Mouse (Mus musculus) skeletal muscle tissue, adult 2 months (tissue): ENCODE measurements around the gene Mthfd1.

Experiments used
- DNase-seq: peaks from one replicate; pipeline ENCODE4 v3.0.0-alpha.2; 2012; ENCODE audit warnings: low read depth, low spot score

Gene Mthfd1

DNA sequence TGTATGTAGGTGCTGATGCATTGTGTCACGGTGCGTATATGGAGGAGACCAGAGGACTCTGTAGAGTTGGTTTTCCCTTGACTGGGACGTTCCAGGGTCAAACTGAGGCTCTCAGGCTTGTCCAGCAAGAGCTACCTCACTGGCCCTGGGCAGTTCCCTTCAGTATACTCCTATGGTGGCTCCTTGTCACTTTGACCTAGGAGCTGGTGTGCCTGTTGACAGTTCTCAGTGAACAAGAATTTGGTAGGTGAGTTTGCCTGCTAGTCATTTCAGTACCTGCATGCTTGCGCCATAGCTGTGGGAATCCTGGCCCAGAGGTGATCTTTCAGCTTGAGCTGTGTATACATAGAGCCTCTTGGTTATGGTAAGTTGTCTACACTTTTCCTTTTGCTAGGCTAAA, 7.8 kb downstream of the Mthfd1 start:
- DNase-seq, result no peak

GRCm38 (mm10) chr12:76263876-76264275, 8.8 kb downstream of the Mthfd1 start:
- DNase-seq, result no peak

- peak; percentile 27 for DNase-seq
Measured at GRCm38 (mm10) chr12:76264325-76264965, 9.3 kb downstream of the Mthfd1 start.

- no peak for DNase-seq
Measured at GRCm38 (mm10) chr12:76265001-76265400, 9.9 kb downstream of the Mthfd1 start.

DNA sequence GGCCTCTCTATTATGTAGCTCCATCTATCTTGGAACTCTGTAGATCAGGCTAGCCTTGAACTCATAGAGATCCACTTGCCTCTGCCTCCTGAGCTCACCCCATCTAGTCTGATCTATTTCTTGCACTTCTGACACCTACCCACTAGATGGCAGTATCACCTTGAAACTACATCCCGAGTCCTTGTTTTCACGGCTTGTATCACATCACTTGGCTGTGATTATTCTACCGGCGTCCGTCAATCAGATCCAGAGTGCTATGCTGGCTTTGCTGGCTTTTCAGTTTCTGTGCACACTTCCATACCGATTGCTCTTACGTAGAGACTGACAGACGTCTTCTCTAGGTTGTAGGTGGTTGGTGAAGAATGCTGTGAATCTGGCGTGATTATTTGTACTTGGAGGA, 11.8 kb downstream of the Mthfd1 start:
- peak; percentile 30 for DNase-seq

DNA sequence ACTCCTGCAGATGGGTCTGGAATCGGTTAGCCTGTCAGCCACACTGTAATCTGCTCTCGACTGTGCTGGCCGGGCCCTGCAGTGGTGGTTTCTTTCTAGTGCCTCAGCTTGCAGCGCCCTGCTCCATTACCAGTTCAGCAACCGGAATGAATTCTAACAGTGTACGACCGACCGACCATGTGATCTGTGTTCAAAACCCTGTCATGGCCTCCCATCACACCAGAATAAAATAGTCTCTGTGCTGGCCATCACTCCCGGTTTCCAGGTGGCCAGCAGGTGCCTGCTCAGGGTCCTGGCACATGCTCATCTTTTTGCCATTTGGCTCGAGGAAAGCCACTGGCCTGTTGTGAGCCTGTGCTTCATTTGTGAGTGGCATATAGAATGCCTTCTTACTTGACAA, 13.6 kb downstream of the Mthfd1 start:
- DNase-seq, result no peak

DNA sequence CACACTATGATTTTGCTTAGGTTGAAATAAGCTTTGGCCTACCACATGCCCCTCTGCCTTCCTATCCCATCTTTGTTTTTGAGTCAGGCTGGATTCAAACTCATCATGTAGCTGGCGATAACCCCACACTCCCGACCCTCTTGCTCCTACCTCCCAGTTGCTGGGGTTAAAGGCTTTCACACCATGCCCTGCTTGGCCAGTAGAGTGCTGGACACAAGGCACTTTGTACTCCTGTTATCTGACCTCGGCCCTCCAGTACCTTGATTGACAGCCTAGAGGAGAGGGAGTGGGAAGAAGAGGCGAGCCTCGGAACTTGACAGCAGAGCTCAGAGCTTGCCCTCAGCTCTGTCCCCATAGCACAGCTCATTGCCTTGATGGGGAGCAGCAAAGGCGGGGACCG, 14.1 kb downstream of the Mthfd1 start:
- no peak for DNase-seq

DNA sequence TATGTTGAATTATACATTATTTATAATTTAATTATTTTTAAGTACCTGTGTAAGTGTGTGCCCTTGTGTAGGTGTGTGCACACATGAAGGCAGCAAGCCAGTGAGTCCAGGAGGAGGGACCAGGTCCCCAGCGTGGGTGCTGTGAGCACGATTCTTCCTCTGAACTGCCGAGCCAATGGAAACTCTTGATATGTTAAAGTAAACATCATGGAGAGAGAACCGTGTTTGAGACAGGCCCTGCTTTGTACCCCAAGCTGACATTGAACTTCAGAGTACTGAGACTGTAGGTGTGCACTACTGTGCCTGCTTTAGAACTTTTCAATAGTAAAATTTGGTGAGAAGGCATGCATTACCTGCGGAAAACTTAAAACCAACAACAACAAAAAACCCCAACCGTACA, 16.4 kb downstream of the Mthfd1 start:
- DNase-seq, result no peak

DNA sequence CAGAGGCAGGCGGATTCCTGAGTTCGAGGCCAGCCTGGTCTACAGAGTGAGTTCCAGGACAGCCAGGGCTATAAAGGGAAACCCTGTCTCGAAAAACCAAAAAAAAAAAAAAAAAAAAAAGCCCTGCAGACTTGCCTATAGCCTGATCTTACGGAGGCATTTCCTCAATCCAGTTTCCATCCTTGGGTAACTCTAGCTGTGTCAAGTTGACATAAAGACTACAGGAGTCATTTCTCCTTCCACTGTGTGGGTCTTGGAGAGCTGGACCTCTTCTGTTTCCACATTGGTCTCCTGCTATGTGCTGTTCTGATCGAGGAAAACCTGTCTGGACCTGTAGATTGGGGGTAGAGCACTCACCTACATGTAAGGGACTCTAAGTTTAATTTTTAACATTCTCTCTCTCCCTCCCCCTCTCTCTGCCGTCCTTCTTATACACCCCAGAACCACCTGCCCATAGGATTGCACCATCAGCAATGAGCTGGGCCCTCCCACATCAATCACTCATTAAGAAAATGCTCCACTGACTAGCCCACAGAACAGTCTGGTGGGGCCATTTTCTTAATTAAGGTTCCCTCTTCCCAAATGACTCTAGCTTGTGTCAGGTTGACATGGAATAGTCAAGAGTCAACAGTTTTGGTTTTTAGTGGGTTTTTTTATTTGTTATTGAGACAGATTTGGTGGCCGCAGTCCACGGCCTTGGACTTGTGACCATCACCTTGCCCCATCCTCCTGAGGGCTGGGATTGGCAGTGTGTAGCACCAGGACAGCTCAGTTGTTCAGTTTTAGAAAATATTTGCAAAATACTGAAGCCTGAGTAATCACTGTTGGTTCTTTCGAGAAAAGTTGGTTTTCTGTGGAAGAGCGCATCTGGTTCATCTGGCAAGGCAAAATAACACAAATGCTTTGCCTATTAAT, 17.8 kb downstream of the Mthfd1 start:
- no peak for DNase-seq

DNA sequence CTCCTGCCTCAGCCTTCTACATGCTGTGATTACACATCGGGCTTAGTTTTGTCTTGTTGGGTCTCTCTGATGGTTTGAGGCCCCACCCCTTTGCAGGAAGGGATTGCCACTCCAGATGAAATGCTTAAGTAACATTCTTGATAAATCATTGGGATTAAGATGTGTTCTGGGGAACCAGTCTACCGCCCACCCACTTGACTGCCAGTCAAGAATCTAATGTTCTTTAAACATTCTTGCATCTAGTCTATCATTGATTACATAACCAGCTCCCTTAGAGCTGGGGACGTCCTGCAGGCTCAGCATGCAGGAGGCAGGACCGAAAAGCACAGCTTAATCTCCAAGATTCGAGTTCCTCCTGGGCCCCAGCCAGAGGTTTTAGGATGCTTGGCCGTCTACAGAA, 23.1 kb downstream of the Mthfd1 start:
- no peak for DNase-seq

- no peak for DNase-seq
Measured at GRCm38 (mm10) chr12:76280556-76280955, 25.5 kb downstream of the Mthfd1 start.

- no peak for DNase-seq
Measured at GRCm38 (mm10) chr12:76281111-76281660, 26.1 kb downstream of the Mthfd1 start.

- DNase-seq, result no peak
Measured at GRCm38 (mm10) chr12:76282132-76282531, 27.0 kb downstream of the Mthfd1 start.

DNA sequence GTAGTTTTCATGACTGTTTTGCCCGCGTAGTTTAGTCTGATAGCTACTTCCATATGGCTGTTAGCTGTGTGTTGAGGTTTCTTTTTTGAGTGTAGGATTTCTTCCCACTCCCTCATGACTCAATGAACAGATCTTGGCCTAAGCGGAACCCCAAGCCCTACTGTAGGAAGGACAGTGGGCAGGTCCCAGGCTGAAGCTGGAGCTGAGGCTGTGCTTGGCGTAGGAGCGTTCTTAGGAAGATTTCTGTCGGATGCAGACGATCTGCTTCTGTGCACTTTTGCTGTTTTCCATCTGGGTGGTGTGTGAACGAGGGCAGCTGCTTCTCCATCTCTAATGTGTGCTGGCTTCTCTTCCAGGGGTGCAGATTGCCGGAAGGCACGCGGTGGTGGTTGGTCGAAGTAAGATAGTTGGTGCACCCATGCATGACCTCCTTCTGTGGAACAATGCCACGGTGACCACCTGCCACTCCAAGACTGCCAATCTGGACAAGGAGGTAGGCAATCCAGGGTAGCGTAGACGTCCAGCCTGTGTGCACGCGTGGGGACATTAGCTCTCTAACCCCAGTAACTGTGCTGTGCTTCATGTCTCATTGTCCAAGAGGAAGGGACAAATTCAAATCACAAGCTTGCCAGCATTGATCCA, 27.6 kb downstream of the Mthfd1 start:
- DNase-seq, result no peak

DNA sequence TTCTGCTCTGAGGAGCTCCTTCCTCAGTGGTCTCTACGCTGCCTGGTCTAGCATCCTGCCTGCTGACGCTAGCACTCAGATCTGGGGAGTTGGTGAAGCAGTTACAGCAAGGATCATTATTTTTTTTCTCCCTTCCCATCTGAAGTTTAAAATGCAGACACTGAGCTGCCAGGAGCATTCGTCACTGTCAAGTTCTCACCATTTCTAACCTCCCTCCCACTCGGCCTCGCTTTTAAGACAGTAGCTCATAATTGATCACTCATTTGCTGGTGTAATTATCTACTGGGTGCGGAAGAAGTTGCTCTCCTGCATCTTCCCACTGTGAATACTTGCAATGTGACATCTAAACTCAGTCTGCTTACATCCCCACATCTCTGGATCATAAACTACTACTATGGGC, 30.3 kb downstream of the Mthfd1 start:
- no peak for DNase-seq

GRCm38 (mm10) chr12:76287986-76288385, 32.9 kb downstream of the Mthfd1 start:
- DNase-seq, result no peak

DNA sequence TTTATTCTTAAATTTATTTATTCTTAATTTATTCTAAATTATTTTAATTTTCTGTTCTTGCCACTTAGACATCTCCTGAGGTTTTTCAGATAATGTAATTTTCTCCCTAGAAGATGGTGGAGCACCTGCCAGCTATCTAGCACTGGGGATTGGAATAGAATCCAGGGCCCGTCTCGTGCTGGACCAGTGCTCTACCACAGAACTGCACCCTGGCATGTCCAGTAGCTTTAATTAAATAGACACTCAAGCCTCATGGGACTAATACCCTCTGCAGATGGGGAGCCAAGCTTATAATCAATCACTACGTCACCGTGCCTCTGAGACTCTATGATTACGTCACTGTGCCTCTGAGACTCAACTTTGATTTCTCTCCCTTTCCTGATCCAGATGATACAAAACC, 33.4 kb downstream of the Mthfd1 start:
- no peak for DNase-seq

DNA sequence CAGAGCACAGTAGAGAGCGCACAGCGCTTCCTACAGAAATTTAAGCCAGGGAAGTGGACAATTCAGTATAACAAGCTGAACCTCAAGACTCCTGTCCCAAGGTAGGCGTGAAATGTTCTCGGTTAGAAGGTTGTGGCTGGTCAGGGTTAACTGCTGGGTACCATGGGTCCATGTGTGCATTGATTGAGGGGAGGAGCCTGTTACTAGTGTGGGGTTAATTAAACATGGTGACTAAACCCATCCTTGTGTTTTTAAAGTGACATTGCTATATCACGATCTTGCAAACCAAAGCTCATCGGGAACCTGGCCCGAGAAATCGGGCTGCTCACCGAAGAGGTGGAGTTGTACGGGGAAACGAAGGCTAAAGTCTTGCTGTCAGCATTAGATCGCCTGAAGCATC, 34.3 kb downstream of the Mthfd1 start:
- DNase-seq, result no peak

- no peak for DNase-seq
Measured at GRCm38 (mm10) chr12:76290271-76290670, 35.2 kb downstream of the Mthfd1 start.

DNA sequence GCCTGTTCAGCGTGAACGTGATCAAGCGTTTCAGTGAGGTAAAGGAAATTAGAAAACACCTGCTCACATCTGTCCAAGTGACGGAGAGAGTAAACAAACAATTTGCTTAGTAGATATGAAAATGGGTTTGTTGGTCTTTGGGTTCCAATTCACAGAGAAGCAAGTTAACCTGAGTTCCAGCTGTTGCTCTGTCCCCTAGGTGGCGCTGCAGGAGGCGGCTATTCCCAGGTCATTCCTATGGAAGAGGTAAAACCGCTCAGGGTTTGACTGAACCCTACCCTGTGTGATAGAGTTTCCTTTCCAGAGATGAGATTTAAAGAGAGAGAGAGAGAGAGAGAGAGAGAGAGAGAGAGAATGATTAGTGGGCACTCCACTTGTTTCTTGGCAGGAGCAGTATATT, 38.1 kb downstream of the Mthfd1 start:
- DNase-seq, result peak; percentile 28

DNA sequence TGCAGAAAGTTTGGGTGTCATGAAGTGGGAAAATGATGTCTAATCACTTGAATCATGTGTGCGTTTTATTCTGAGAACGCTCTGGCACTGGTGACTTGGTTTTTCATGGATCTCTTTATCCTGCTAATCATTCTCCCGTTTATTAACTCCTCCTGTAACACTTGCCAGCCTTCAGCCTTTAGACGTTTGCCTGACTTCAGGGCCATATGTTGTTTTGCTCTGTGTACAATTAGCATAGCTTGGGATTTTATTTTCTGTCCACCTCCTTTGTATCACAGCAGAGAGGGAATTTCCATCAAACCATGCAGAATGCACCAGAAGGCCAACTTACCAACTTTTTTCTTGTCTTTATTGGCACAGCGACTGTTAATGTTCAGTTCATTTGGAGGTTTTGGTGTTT, 42.7 kb downstream of the Mthfd1 start:
- DNase-seq, result no peak

- no peak for DNase-seq
Measured at GRCm38 (mm10) chr12:76299361-76299906, 44.3 kb downstream of the Mthfd1 start.
